ENCODE assay signal across 20 mouse cellular contexts in the genomic region with DNA sequence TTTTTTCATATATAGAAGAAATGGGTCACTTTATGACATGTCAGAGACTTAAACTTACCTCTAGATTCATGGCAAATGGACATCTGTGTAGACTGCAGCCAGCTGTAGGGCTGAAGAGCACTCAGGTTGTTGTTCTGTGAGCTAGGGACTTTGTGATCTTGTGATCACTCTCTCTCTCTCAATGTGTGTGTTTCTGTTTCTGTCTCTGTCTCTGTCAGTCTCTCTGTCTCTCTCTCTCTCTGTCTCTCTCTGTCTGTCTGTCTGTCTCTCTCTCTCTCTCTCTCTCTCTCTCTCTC.
DNase-seq lines count a peak whose midpoint lies in the region; ATAC-seq lines count a peak whose summit lies in the region.
"Had no signal": no experiment of that assay in that cellular context is flagged by ENCODE, and none has a peak within 500 bp of the region (broad histone marks: within the 10 kb centered on the region; RNA-seq: fewer than 3 reads in every experiment).

No protein-coding gene starts in this region.

- no peaks in the 10 kb centered on the region for H3K4me1 ChIP-seq in kidney, embryonic 15.5 days
- no peaks in the 10 kb centered on the region for H3K4me1 ChIP-seq in lung, embryonic 15.5 days
- no peaks in the 10 kb centered on the region for H3K4me1 ChIP-seq in intestine, embryonic 16.5 days (ENCODE audit: control insufficient read depth, insufficient read depth, low read length)
- H3K4me1 ChIP-seq in hindbrain, embryonic 14.5 days (replicated peaks; ENCODE audit: control insufficient read depth, insufficient read depth, low read length): no peaks in the 10 kb centered on the region
- H3K4me1 ChIP-seq: forebrain, embryonic 13.5 days; heart, embryonic 12.5 days; hindbrain, embryonic 12.5 days had no signal

- H3K4me3 ChIP-seq in kidney, embryonic 15.5 days (replicated peaks): no peak overlapping the region
- no peak overlapping the region for H3K4me3 ChIP-seq in lung, embryonic 15.5 days
- H3K4me3 ChIP-seq in intestine, embryonic 16.5 days (ENCODE audit: low read length): no peak overlapping the region
- no peak overlapping the region for H3K4me3 ChIP-seq in hindbrain, embryonic 14.5 days (replicated peaks; ENCODE audit: low read length)
- H3K4me3 ChIP-seq: embryonic facial prominence, embryonic 13.5 days; forebrain, embryonic 13.5 days; gastrocnemius, adult 2 months; heart, embryonic 12.5 days; hindbrain, embryonic 12.5 days had no signal

- no peak overlapping the region for H3K4me2 ChIP-seq in kidney, embryonic 15.5 days
- no peak overlapping the region for H3K4me2 ChIP-seq in lung, embryonic 15.5 days
- H3K4me2 ChIP-seq in intestine, embryonic 16.5 days (ENCODE audit: low read depth, low read length): no peak overlapping the region
- H3K4me2 ChIP-seq in hindbrain, embryonic 14.5 days (replicated peaks): no peak overlapping the region
- H3K4me2 ChIP-seq: embryonic facial prominence, embryonic 13.5 days; forebrain, embryonic 13.5 days; heart, embryonic 12.5 days; hindbrain, embryonic 12.5 days had no signal

- H3K27ac ChIP-seq in kidney, embryonic 15.5 days: peak overlapping the region; percentile 54; the same call in 1 of the 2 replicates
- H3K27ac ChIP-seq in lung, embryonic 15.5 days: 0 out of 2 replicates have a peak overlapping the region, but pooled peaks have one; percentile 24
- H3K27ac ChIP-seq in intestine, embryonic 16.5 days (ENCODE audit: low read length): peak overlapping the region; percentile 41
- H3K27ac ChIP-seq in hindbrain, embryonic 14.5 days: no peak overlapping the region
- H3K27ac ChIP-seq: embryonic facial prominence, embryonic 13.5 days; forebrain, embryonic 13.5 days; gastrocnemius, adult 2 months; hindbrain, embryonic 12.5 days had no signal

- H3K9me3 ChIP-seq in kidney, embryonic 15.5 days (replicated peaks): no peaks in the 10 kb centered on the region
- H3K9me3 ChIP-seq in lung, embryonic 15.5 days: no peaks in the 10 kb centered on the region
- no peaks in the 10 kb centered on the region for H3K9me3 ChIP-seq in intestine, embryonic 16.5 days (ENCODE audit: control insufficient read depth, low read length)
- H3K9me3 ChIP-seq in hindbrain, embryonic 14.5 days (ENCODE audit: control insufficient read depth, low read length): no peaks in the 10 kb centered on the region
- H3K9me3 ChIP-seq: embryonic facial prominence, embryonic 13.5 days; forebrain, embryonic 13.5 days; heart, embryonic 12.5 days; hindbrain, embryonic 12.5 days had no signal

- peak; percentile 57; the same call in 1 of the 2 replicates for ATAC-seq in kidney, embryonic 15.5 days (replicated peaks; ENCODE audit: low FRiP score)
- no peak for ATAC-seq in lung, embryonic 15.5 days (ENCODE audit: borderline replicate concordance, extremely low read depth, low FRiP score, low TSS enrichment)
- ATAC-seq in intestine, embryonic 16.5 days: peak; percentile 18; the same call in 1 of the 2 replicates
- ATAC-seq in hindbrain, embryonic 14.5 days (ENCODE audit: low FRiP score): no peak
- ATAC-seq: forebrain, embryonic 13.5 days; forebrain, postnatal 0 days had no signal

- H3K27me3 ChIP-seq in kidney, embryonic 15.5 days: no peaks in the 10 kb centered on the region
- H3K27me3 ChIP-seq in lung, embryonic 15.5 days: no peaks in the 10 kb centered on the region
- no peaks in the 10 kb centered on the region for H3K27me3 ChIP-seq in intestine, embryonic 16.5 days (replicated peaks; ENCODE audit: control insufficient read depth, insufficient read depth, low read length)
- no peaks in the 10 kb centered on the region for H3K27me3 ChIP-seq in hindbrain, embryonic 14.5 days (ENCODE audit: control insufficient read depth, insufficient read depth, low read length)
- H3K27me3 ChIP-seq: embryonic facial prominence, embryonic 13.5 days; forebrain, embryonic 13.5 days; heart, embryonic 12.5 days; hindbrain, embryonic 12.5 days had no signal

- DNase-seq in kidney, postnatal 4 days: no peak
- no peak for DNase-seq in lung, postnatal 25 days (ENCODE audit: low spot score)
- no peak for DNase-seq in hindbrain, embryonic 14.5 days (ENCODE audit: low spot score)
- no peak for DNase-seq in thymus, postnatal 25 days
- DNase-seq: adrenal gland, adult 2 months; adrenal gland, postnatal 25 days; cerebellum, adult 18-20 months; cerebellum, adult 9-11 months; cerebellum, postnatal 36 days; forebrain, postnatal 0 days; gastrocnemius, adult 2 months; gastrocnemius, postnatal 25 days; heart, postnatal 4 days had no signal

- H3K36me3 ChIP-seq in kidney, embryonic 15.5 days: no peaks in the 10 kb centered on the region
- no peaks in the 10 kb centered on the region for H3K36me3 ChIP-seq in lung, embryonic 15.5 days
- no peaks in the 10 kb centered on the region for H3K36me3 ChIP-seq in intestine, embryonic 16.5 days (ENCODE audit: control insufficient read depth, insufficient read depth, low read length)
- H3K36me3 ChIP-seq in hindbrain, embryonic 14.5 days (replicated peaks; ENCODE audit: control insufficient read depth, insufficient read depth): no peaks in the 10 kb centered on the region
- H3K36me3 ChIP-seq: embryonic facial prominence, embryonic 13.5 days; heart, embryonic 12.5 days; hindbrain, embryonic 12.5 days had no signal

- H3K9ac ChIP-seq in kidney, embryonic 15.5 days: no peak overlapping the region
- no peak overlapping the region for H3K9ac ChIP-seq in lung, embryonic 15.5 days
- H3K9ac ChIP-seq in intestine, embryonic 16.5 days (ENCODE audit: low read depth, low read length): no peak overlapping the region
- no peak overlapping the region for H3K9ac ChIP-seq in hindbrain, embryonic 14.5 days
- H3K9ac ChIP-seq: embryonic facial prominence, embryonic 13.5 days; forebrain, embryonic 13.5 days; forebrain, postnatal 0 days; heart, embryonic 12.5 days; hindbrain, embryonic 12.5 days had no signal

Comparison
In these comparisons a context has a peak if more than half of its experiments do, and no peak if none do; other contexts are left out.
1. ATAC-seq: peak in kidney, embryonic 15.5 days (single experiment) and intestine, embryonic 16.5 days (single experiment); none in lung, embryonic 15.5 days (single experiment) and hindbrain, embryonic 14.5 days (single experiment).